Mouse (Mus musculus): ENCODE measurements at regions not wholly inside any gene's neighbourhood (a gene's known extent, or its start where the extent isn't known, plus 50 kb on each side); places are given as distances from the start of the nearest gene placed in this dataset.

GRCm38 (mm10) chr13:41897481-41898317 is 50.2 kb upstream of the Adtrp start:
- no peak for DNase-seq (ENCODE audit: low read depth)
